Mouse (Mus musculus): ENCODE data around the gene Rab1a.

GRCm38 (mm10) chr11:20247146-20247855 lies 46.1 kb downstream of the Rab1a start:
- TF ChIP-seq CTCF (IDR thresholded peaks at IDR 0.05; ENCODE audit: low read depth) = no peak
- no peak for TF ChIP-seq EP300 (IDR thresholded peaks at IDR 0.05; ENCODE audit: low read depth)
